Mouse (Mus musculus) olfactory bulb, adult 2 months (tissue): Measurements from ENCODE around the gene Dhx34.

Experiments used
- CTCF ChIP-seq: fragments of 200-500 bp; IDR thresholded peaks from 2 replicates; pipeline ENCODE4 v1.5.1; 2012; ENCODE audit warnings: low read depth, mild to moderate bottlenecking, low read length, moderate library complexity; ENCODE audit not compliant: insufficient read depth
- POLR2A ChIP-seq: fragments of 200-500 bp; IDR thresholded peaks from 2 replicates; pipeline ENCODE4 v1.6.1; 2012; ENCODE audit warnings: mild to moderate bottlenecking, low read depth, low read length, moderate library complexity; ENCODE audit not compliant: insufficient read depth

- TF ChIP-seq CTCF (no peak), POLR2A (no peak)
Observed at GRCm38 (mm10) chr7:16261097-16261496, 39.3 kb upstream of the Dhx34 start.
